ENCODE assay signal across 8 mouse cellular contexts in the genomic region with DNA sequence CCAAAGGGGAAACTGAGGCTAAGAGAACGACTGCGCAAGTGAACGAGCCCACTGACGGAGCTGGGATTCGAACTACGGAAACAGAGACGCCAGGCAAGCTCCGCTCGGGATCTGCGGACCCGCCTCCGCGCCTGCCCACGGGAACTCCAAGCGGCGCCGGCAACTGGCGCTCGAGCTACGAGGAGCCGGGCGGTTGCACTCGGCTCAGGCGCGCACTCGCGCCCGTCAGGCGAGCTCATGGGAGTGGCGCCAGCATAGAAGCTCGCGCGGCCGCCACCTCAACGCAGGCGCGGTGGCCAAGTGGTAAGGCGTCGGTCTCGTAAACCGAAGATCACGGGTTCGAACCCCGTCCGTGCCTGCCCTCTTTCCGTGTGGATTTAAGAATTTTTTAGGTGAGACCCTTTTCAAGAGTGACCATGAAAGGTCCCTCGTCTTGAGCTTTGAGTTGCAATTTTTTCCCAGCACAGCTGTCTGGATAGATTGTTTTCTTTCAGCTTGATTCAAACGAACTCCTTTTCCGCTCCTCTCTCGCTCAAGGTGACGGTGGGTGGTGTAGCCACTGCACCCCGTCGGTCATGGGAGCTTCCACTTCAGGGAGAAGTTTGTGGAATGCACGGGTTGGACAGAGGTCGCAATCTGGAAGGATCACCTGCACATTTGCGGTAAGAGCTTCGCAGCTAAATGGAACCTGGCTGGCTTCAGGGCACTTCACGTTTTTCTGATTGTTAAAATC.
A peak's percentile ranks its signal among the peaks of the same experiment; 100 is the strongest.
DNase-seq lines count a peak whose midpoint lies in the region; ATAC-seq and TF ChIP-seq lines count a peak whose summit lies in the region.

No protein-coding gene starts in this region.

- TF ChIP-seq CTCF in olfactory bulb, adult 2 months (IDR thresholded peaks at IDR 0.05; ENCODE audit: insufficient read depth, low read depth, low read length), result no peak

- H3K4me2 ChIP-seq in lung, embryonic 15.5 days, result peak overlapping the region; percentile 69

- H3K36me3 ChIP-seq in hindbrain, embryonic 10.5 days, result no peaks in the 10 kb centered on the region
- no peaks in the 10 kb centered on the region for H3K36me3 ChIP-seq in lung, embryonic 15.5 days

- H3K9me3 ChIP-seq in hindbrain, embryonic 10.5 days, result no peaks in the 10 kb centered on the region
- no peaks in the 10 kb centered on the region for H3K9me3 ChIP-seq in lung, embryonic 15.5 days

- DNase-seq in Muller cell, postnatal 12 days (ENCODE audit: inconsistent ontology term), result peak; percentile 96
- peak; percentile 96 for DNase-seq in cerebellum, adult 9-10 months
- peak; percentile 97 for DNase-seq in hindbrain, embryonic 10.5 days (ENCODE audit: low spot score)
- peak; percentile 92 for DNase-seq in layer of hippocampus, adult 9-10 months (ENCODE audit: low spot score)
- DNase-seq in thymus, adult 18-20 months, result peak; percentile 91 to 94

- peak overlapping the region; percentile 52 for H3K9ac ChIP-seq in lung, embryonic 15.5 days

- H3K27ac ChIP-seq in hindbrain, embryonic 10.5 days, result peak overlapping the region; percentile 83
- H3K27ac ChIP-seq in lung, embryonic 15.5 days, result peak overlapping the region; percentile 71
- H3K27ac ChIP-seq in olfactory bulb, adult 2 months (ENCODE audit: insufficient read depth, low read depth, low read length), result no peak overlapping the region

- H3K4me3 ChIP-seq in hindbrain, embryonic 10.5 days, result peak overlapping the region; percentile 74
- H3K4me3 ChIP-seq in lung, embryonic 15.5 days, result peak overlapping the region; percentile 50
- H3K4me3 ChIP-seq in olfactory bulb, adult 2 months (ENCODE audit: insufficient read depth, low read depth, low read length), result peak overlapping the region; percentile 72

- under 1% methylated on average over 58 of the region's 58 CpGs for WGBS in hindbrain, embryonic 10.5 days
- WGBS in lung, embryonic 15.5 days, result under 1% methylated on average over 58 of the region's 58 CpGs
- WGBS in olfactory bulb, adult 2 months, result under 1% methylated on average over 58 of the region's 58 CpGs

- ATAC-seq in frontal cortex, adult (ENCODE audit: low TSS enrichment), result peak; percentile 85
- ATAC-seq in lung, embryonic 15.5 days (ENCODE audit: borderline replicate concordance, extremely low read depth, low FRiP score, low TSS enrichment), result peak; percentile 91

- peaks cover 13% of the 10 kb centered on the region for H3K4me1 ChIP-seq in hindbrain, embryonic 10.5 days (replicated peaks)
- H3K4me1 ChIP-seq in lung, embryonic 15.5 days, result peaks cover 8% of the 10 kb centered on the region
- peaks cover 6% of the 10 kb centered on the region for H3K4me1 ChIP-seq in olfactory bulb, adult 2 months (ENCODE audit: control insufficient read depth, insufficient read depth, low read length)

- TF ChIP-seq POLR2A in olfactory bulb, adult 2 months (IDR thresholded peaks at IDR 0.05; ENCODE audit: insufficient read depth, low read depth, low read length), result no peak

- H3K27me3 ChIP-seq in hindbrain, embryonic 10.5 days (ENCODE audit: insufficient read depth, poor library complexity, severe bottlenecking), result no peaks in the 10 kb centered on the region
- H3K27me3 ChIP-seq in lung, embryonic 15.5 days, result no peaks in the 10 kb centered on the region
